Mouse (Mus musculus) forebrain, embryonic 11.5 days (tissue): ENCODE results near the gene D430019H16Rik. TPM values are rescaled to one million over a fixed set of nuclear protein-coding genes. Genes with fewer than 3 reads are reported as not detected.

Experiments used
- ATAC-seq: fragments of 200-750 bp; cut with Nextera tagmentation; replicated peaks from 2 replicates; pipeline ENCODE4 v1.8.0; 2017; ENCODE audit warnings: moderate TSS enrichment; ENCODE audit not compliant: low FRiP score
- DNase-seq: peaks from one replicate; pipeline ENCODE4 v3.0.0-alpha.2; 2017; ENCODE audit warnings: low spot score
- H3K27ac ChIP-seq: fragments of 300-500 bp; sonication (generic); 2 replicates; pipeline ENCODE4 v1.5.1; 2014; ENCODE audit warnings: low read depth, low read length
- H3K27me3 ChIP-seq: fragments of 300-500 bp; sonication (generic); 2 replicates; pipeline ENCODE4 v1.6.1; 2014; ENCODE audit warnings: mild to moderate bottlenecking, low read length, mixed read lengths; ENCODE audit not compliant: control insufficient read depth, insufficient read depth
- H3K36me3 ChIP-seq: fragments of 300-500 bp; sonication (generic); 2 replicates; pipeline ENCODE4 v1.6.1; 2014; ENCODE audit warnings: mild to moderate bottlenecking, low read length, moderate library complexity, mixed read lengths; ENCODE audit not compliant: control insufficient read depth, insufficient read depth
- H3K4me1 ChIP-seq: fragments of 300-500 bp; sonication (generic); replicated peaks from 2 replicates; pipeline ENCODE4 v1.6.1; 2014; ENCODE audit warnings: low read length, mixed read lengths; ENCODE audit not compliant: control insufficient read depth, insufficient read depth
- H3K4me2 ChIP-seq: fragments of 300-500 bp; sonication (generic); 2 replicates; pipeline ENCODE4 v1.6.1; 2014; ENCODE audit warnings: low read depth, mild to moderate bottlenecking, low read length, moderate library complexity, mixed read lengths; ENCODE audit not compliant: severe bottlenecking
- H3K4me3 ChIP-seq: fragments of 300-500 bp; sonication (generic); 2 replicates; pipeline ENCODE4 v1.5.1; 2014; ENCODE audit warnings: low read depth, low read length
- H3K9ac ChIP-seq: fragments of 300-500 bp; sonication (generic); 2 replicates; pipeline ENCODE4 v1.6.1; 2014; ENCODE audit warnings: low read length
- H3K9me3 ChIP-seq: fragments of 300-500 bp; sonication (generic); 2 replicates; pipeline ENCODE4 v1.6.1; 2016; ENCODE audit warnings: low read length, mixed read lengths; ENCODE audit not compliant: control insufficient read depth
- WGBS: fragments of 180-500 bp; shearing (Covaris S2); extraction: QIAGEN DNeasy Blood & Tissue Kit; methylation state at CpG from one replicate; pipeline ENCODE4 v1.1.7; 2014; 5-methylcytosine and 5-hydroxymethylcytosine counted together
- polyA plus RNA-seq: library from polyadenylated mRNA; unstranded; fragments of >200 nt; fragmentation: Nextera tagmentation; extraction: Ambion mirVana; gene quantifications from 2 replicates; pipeline ENCODE4 v1.2.1, GENCODE M21; 2014

Gene D430019H16Rik
- polyA plus RNA-seq: 5.3 and 6.1 TPM in 2 replicates

GRCm38 (mm10) chr12:105453670-105454257, at the start of gene D430019H16Rik:
D430019H16Rik (plus strand) TSS chr12:105453856.
- peak within 1 kb of the TSS; percentile 79 for H3K9ac ChIP-seq
- H3K4me2 ChIP-seq: peak within 1 kb of the TSS; percentile 88
- DNase-seq: peak; percentile 94
- H3K4me1 ChIP-seq: peaks cover 4% of the 10 kb centered on the region; the same call in 1 of the 2 replicates
- no peaks in the 10 kb centered on the region for H3K27me3 ChIP-seq
- under 1% methylated on average over 37 of the region's 38 CpGs for WGBS
- H3K27ac ChIP-seq: peak within 1 kb of the TSS; percentile 37
- H3K36me3 ChIP-seq: no peaks in the 10 kb centered on the region
- ATAC-seq: peak; percentile 95
- H3K9me3 ChIP-seq: no peaks in the 10 kb centered on the region
- peak within 1 kb of the TSS; percentile 65 for H3K4me3 ChIP-seq

- no peaks in the 10 kb centered on the region for H3K9me3 ChIP-seq
- no peak overlapping the region for H3K4me3 ChIP-seq
- no peaks in the 10 kb centered on the region for H3K36me3 ChIP-seq
- H3K4me1 ChIP-seq: no peaks in the 10 kb centered on the region
- no peak overlapping the region for H3K27ac ChIP-seq
- no peaks in the 10 kb centered on the region; the same call in 1 of the 2 replicates for H3K27me3 ChIP-seq
- no peak overlapping the region for H3K4me2 ChIP-seq
- DNase-seq (no peak), ATAC-seq (no peak)
- whole genome bisulfite sequencing: 77% methylated on average over 6 of the region's 6 CpGs
- no peak overlapping the region for H3K9ac ChIP-seq
Measured at GRCm38 (mm10) chr12:105406008-105406407, 47.6 kb upstream of the D430019H16Rik start.

- no peaks in the 10 kb centered on the region for H3K36me3 ChIP-seq
- no peak for DNase-seq
- no peak overlapping the region for H3K9ac ChIP-seq
- H3K9me3 ChIP-seq: no peaks in the 10 kb centered on the region
- H3K4me1 ChIP-seq: no peaks in the 10 kb centered on the region
- no peak for ATAC-seq
- H3K4me3 ChIP-seq: no peak overlapping the region
- H3K27ac ChIP-seq: no peak overlapping the region
- H3K27me3 ChIP-seq: no peaks in the 10 kb centered on the region
- WGBS: 94% methylated on average over 8 of the region's 8 CpGs
- H3K4me2 ChIP-seq: no peak overlapping the region
Measured at GRCm38 (mm10) chr12:105413909-105414308, 39.7 kb upstream of the D430019H16Rik start.

- Histone ChIP-seq H3K27me3 (no peaks in the 10 kb centered on the region), H3K9me3 (no peaks in the 10 kb centered on the region), H3K4me1 (no peaks in the 10 kb centered on the region), H3K36me3 (no peaks in the 10 kb centered on the region), H3K27ac (no peak overlapping the region), H3K4me3 (no peak overlapping the region), H3K9ac (no peak overlapping the region), H3K4me2 (no peak overlapping the region)
- ATAC-seq (no peak), DNase-seq (no peak)
- WGBS: 50% methylated on average over 6 of the region's 6 CpGs
Measured at GRCm38 (mm10) chr12:105420476-105420875, 33.2 kb upstream of the D430019H16Rik start.

GRCm38 (mm10) chr12:105426541-105426940, 27.1 kb upstream of the D430019H16Rik start:
- DNase-seq: no peak
- Histone ChIP-seq H3K9me3 (no peaks in the 10 kb centered on the region), H3K27me3 (no peaks in the 10 kb centered on the region), H3K9ac (no peak overlapping the region), H3K4me1 (no peaks in the 10 kb centered on the region), H3K36me3 (no peaks in the 10 kb centered on the region), H3K4me2 (no peak overlapping the region), H3K4me3 (no peak overlapping the region), H3K27ac (no peak overlapping the region)
- no peak for ATAC-seq
- WGBS: 81% methylated on average over 7 of the region's 7 CpGs

- Histone ChIP-seq H3K4me1 (no peaks in the 10 kb centered on the region), H3K27me3 (no peaks in the 10 kb centered on the region), H3K36me3 (no peaks in the 10 kb centered on the region), H3K4me2 (no peak overlapping the region), H3K27ac (no peak overlapping the region), H3K9me3 (no peaks in the 10 kb centered on the region), H3K4me3 (no peak overlapping the region), H3K9ac (no peak overlapping the region)
- ATAC-seq (peak; percentile 61; the same call in 1 of the 2 replicates), DNase-seq (peak; percentile 74)
- 31% methylated on average over 10 of the region's 10 CpGs for WGBS
Measured at GRCm38 (mm10) chr12:105427039-105427757, 26.5 kb upstream of the D430019H16Rik start.

GRCm38 (mm10) chr12:105431872-105432271, 21.8 kb upstream of the D430019H16Rik start:
- no peak for ATAC-seq
- Histone ChIP-seq H3K4me2 (no peak overlapping the region), H3K4me1 (no peaks in the 10 kb centered on the region), H3K9ac (no peak overlapping the region), H3K27me3 (no peaks in the 10 kb centered on the region), H3K4me3 (no peak overlapping the region), H3K27ac (no peak overlapping the region), H3K36me3 (no peaks in the 10 kb centered on the region), H3K9me3 (no peaks in the 10 kb centered on the region)
- 58% methylated on average over 3 of the region's 3 CpGs for WGBS
- DNase-seq: no peak

- H3K27me3 ChIP-seq: no peaks in the 10 kb centered on the region
- no peaks in the 10 kb centered on the region for H3K36me3 ChIP-seq
- no peak overlapping the region for H3K4me3 ChIP-seq
- no peaks in the 10 kb centered on the region for H3K4me1 ChIP-seq
- ATAC-seq: no peak
- H3K9me3 ChIP-seq: no peaks in the 10 kb centered on the region
- no peak overlapping the region for H3K4me2 ChIP-seq
- 69% methylated on average over 3 of the region's 3 CpGs for WGBS
- H3K9ac ChIP-seq: no peak overlapping the region
- DNase-seq: no peak
- H3K27ac ChIP-seq: no peak overlapping the region
Measured at GRCm38 (mm10) chr12:105432807-105433206, 20.8 kb upstream of the D430019H16Rik start.
